ENCODE assay signal across 9 mouse cellular contexts in the genomic region with DNA sequence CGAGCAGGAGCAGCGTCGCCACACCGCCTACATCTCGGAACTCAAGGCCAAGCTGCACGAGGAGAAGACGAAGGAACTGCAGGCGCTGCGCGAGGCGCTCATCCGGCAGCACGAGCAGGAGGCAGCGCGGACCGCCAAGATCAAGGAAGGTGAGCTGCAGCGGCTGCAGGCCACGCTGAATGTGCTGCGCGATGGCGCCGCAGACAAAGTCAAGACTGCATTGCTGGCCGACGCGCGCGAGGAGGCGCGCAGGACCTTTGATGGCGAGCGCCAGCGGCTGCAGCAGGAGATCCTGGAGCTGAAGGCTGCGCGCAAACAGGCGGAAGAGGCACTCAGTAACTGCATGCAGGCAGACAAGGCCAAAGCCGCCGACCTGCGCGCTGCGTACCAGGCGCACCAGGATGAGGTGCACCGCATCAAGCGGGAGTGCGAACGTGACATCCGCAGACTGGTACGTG. TPM values are rescaled to one million over a fixed set of nuclear protein-coding genes. Genes with fewer than 3 reads are reported as not detected.
A peak's percentile ranks its signal among the peaks of the same experiment; 100 is the strongest.
DNase-seq lines count a peak whose midpoint lies in the region; ATAC-seq lines count a peak whose summit lies in the region.
"Had no signal": no experiment of that assay in that cellular context is flagged by ENCODE, and none has a peak within 500 bp of the region (broad histone marks: within the 10 kb centered on the region; RNA-seq: fewer than 3 reads in every experiment).

No protein-coding gene starts in this region.

- no peak overlapping the region for H3K27ac ChIP-seq in kidney, embryonic 14.5 days (ENCODE audit: low read depth, low read length)
- H3K27ac ChIP-seq in forebrain, embryonic 11.5 days (ENCODE audit: low read depth, low read length), result no peak overlapping the region
- H3K27ac ChIP-seq in midbrain, embryonic 10.5 days (replicated peaks), result peak overlapping the region; percentile 73

- H3K36me3 ChIP-seq in kidney, embryonic 14.5 days (ENCODE audit: control insufficient read depth, insufficient read depth, low read length), result no peaks in the 10 kb centered on the region
- no peaks in the 10 kb centered on the region for H3K36me3 ChIP-seq in forebrain, embryonic 11.5 days (ENCODE audit: control insufficient read depth, insufficient read depth, low read length)
- H3K36me3 ChIP-seq in midbrain, embryonic 10.5 days, result no peaks in the 10 kb centered on the region

- no peak for DNase-seq in kidney, adult 11 months
- DNase-seq in adrenal gland, postnatal 25 days, result peak; percentile 35
- DNase-seq in forebrain, embryonic 11.5 days (ENCODE audit: low spot score), result peak; percentile 75
- peak; percentile 67 for DNase-seq in midbrain, embryonic 10.5 days (ENCODE audit: low spot score)
- no peak for DNase-seq in ovary, postnatal 36 days (ENCODE audit: low spot score)

- peak overlapping the region; percentile 38 for H3K4me3 ChIP-seq in kidney, embryonic 14.5 days (ENCODE audit: low read length)
- peak overlapping the region; percentile 33 for H3K4me3 ChIP-seq in forebrain, embryonic 11.5 days (ENCODE audit: low read depth, low read length)
- H3K4me3 ChIP-seq in midbrain, embryonic 10.5 days, result peak overlapping the region; percentile 58

- 0 out of 2 replicates have a peak overlapping the region, but pooled peaks have one; percentile 1 for H3K9ac ChIP-seq in kidney, embryonic 14.5 days (ENCODE audit: low read depth, low read length)
- peak overlapping the region; percentile 32 for H3K9ac ChIP-seq in forebrain, embryonic 11.5 days (ENCODE audit: low read length)

- H3K4me2 ChIP-seq in kidney, embryonic 14.5 days (replicated peaks; ENCODE audit: low read depth, low read length), result peak overlapping the region; percentile 63
- H3K4me2 ChIP-seq in forebrain, embryonic 11.5 days (ENCODE audit: low read depth, low read length, severe bottlenecking), result peak overlapping the region; percentile 74

- peak; percentile 45; the same call in 1 of the 2 replicates for ATAC-seq in kidney, embryonic 14.5 days (ENCODE audit: low FRiP score, low TSS enrichment)
- ATAC-seq in forebrain, embryonic 11.5 days (replicated peaks; ENCODE audit: low FRiP score), result peak; percentile 51
- no peak for ATAC-seq in erythroid progenitor cell, adult 5-6 weeks (replicated peaks; ENCODE audit: low FRiP score, poor library complexity, severe bottlenecking)
- no peak for ATAC-seq in granulocyte monocyte progenitor cell, adult 5-6 weeks (replicated peaks; ENCODE audit: poor library complexity, severe bottlenecking)

- peaks cover 32% of the 10 kb centered on the region for H3K27me3 ChIP-seq in kidney, embryonic 14.5 days (ENCODE audit: control insufficient read depth, insufficient read depth, low read length)
- H3K27me3 ChIP-seq in forebrain, embryonic 11.5 days (ENCODE audit: control insufficient read depth, insufficient read depth, low read length), result peaks cover 23% of the 10 kb centered on the region
- H3K27me3 ChIP-seq in midbrain, embryonic 10.5 days (ENCODE audit: low read depth, poor library complexity, severe bottlenecking), result peaks cover 52% of the 10 kb centered on the region

- under 1% methylated on average over 47 of the region's 47 CpGs for WGBS in kidney, embryonic 14.5 days
- under 1% methylated on average over 47 of the region's 47 CpGs for WGBS in forebrain, embryonic 11.5 days
- WGBS in midbrain, embryonic 10.5 days, result under 1% methylated on average over 47 of the region's 47 CpGs

- no peaks in the 10 kb centered on the region for H3K9me3 ChIP-seq in kidney, embryonic 14.5 days (ENCODE audit: control insufficient read depth, low read length)
- no peaks in the 10 kb centered on the region for H3K9me3 ChIP-seq in forebrain, embryonic 11.5 days (ENCODE audit: control insufficient read depth, low read length)
- H3K9me3 ChIP-seq in midbrain, embryonic 10.5 days (replicated peaks), result no peaks in the 10 kb centered on the region

- no peaks in the 10 kb centered on the region for H3K4me1 ChIP-seq in kidney, embryonic 14.5 days (ENCODE audit: control insufficient read depth, insufficient read depth, low read length)
- no peaks in the 10 kb centered on the region; the same call in 1 of the 2 replicates for H3K4me1 ChIP-seq in forebrain, embryonic 11.5 days (replicated peaks; ENCODE audit: control insufficient read depth, insufficient read depth, low read length)
- H3K4me1 ChIP-seq in midbrain, embryonic 10.5 days, result peaks cover 23% of the 10 kb centered on the region

RNA-seq across cellular contexts. Expression of gene Gm1043, which starts 6.0 kb away (rescaled TPM):
- not detected in 2 replicates for polyA plus RNA-seq in kidney, embryonic 14.5 days (2014; fragmentation: Nextera tagmentation; extraction: Ambion mirVana)
- total RNA-seq in adrenal gland, postnatal 25 days (2021), result 0.24 TPM in 1 of 2 replicates, not detected in the other
- 0.03 and 0.07 TPM in 2 replicates for polyA plus RNA-seq in forebrain, embryonic 11.5 days (2014; fragmentation: Nextera tagmentation; extraction: Ambion mirVana)
- polyA plus RNA-seq in midbrain, embryonic 10.5 days (2016; fragmentation: Nextera tagmentation; extraction: Ambion mirVana), result 0.01 and 0.05 TPM in 2 replicates
- 1.7 TPM in 1 of 2 replicates, not detected in the other for total RNA-seq in erythroid progenitor cell, adult 5-6 weeks (2015; ENCODE audit: low replicate concordance)
- 0.08 and 0.77 TPM in 2 replicates for total RNA-seq in erythroid progenitor cell, adult 5-6 weeks (2017; ENCODE audit: low replicate concordance)
- not detected in 2 replicates for total RNA-seq in granulocyte monocyte progenitor cell, adult 5-6 weeks (2014; fragmentation: Nextera tagmentation)
- not detected in 2 replicates for total RNA-seq in granulocyte monocyte progenitor cell, adult 5-6 weeks (2017)
- total RNA-seq: hematopoietic stem cell, adult 5-6 weeks had no signal

Comparison
In these comparisons a context has a peak if more than half of its experiments do, and no peak if none do; other contexts are left out.
1. ATAC-seq: peak in kidney, embryonic 14.5 days (single experiment) and forebrain, embryonic 11.5 days (single experiment); none in erythroid progenitor cell, adult 5-6 weeks (single experiment) and granulocyte monocyte progenitor cell, adult 5-6 weeks (single experiment).
2. DNase-seq: peak in adrenal gland, postnatal 25 days (single experiment), forebrain, embryonic 11.5 days (single experiment) and midbrain, embryonic 10.5 days (single experiment); none in kidney, adult 11 months (single experiment) and ovary, postnatal 36 days (single experiment).
3. Peak in every context shown above with its lines, with median percentiles within 50 percentile points of each other: H3K4me3 ChIP-seq.